Mouse (Mus musculus) brain, embryonic 14.5 days (tissue): ENCODE results near the gene Ndrg3. TPM values are rescaled to one million over a fixed set of nuclear protein-coding genes. Genes with fewer than 3 reads are reported as not detected.

Experiments
- DNase-seq: peaks from one replicate; pipeline ENCODE4 v3.0.0-alpha.2; 2011; ENCODE audit warnings: low read depth
- CTCF ChIP-seq: fragments of 200-500 bp; IDR thresholded peaks from 2 replicates; pipeline ENCODE4 v1.5.1; 2012; ENCODE audit warnings: inconsistent platforms, mild to moderate bottlenecking, moderate library complexity, borderline replicate concordance; ENCODE audit not compliant: insufficient read depth, insufficient read length; ENCODE audit errors: extremely low read depth
- POLR2A ChIP-seq: fragments of 200-500 bp; IDR thresholded peaks from 2 replicates; pipeline ENCODE4 v1.6.1; 2012; ENCODE audit warnings: mild to moderate bottlenecking, inconsistent platforms, borderline replicate concordance; ENCODE audit not compliant: poor library complexity, insufficient read depth, insufficient read length, severe bottlenecking; ENCODE audit errors: extremely low read depth
- polyA plus RNA-seq: library from polyadenylated mRNA; depleted of rRNA; stranded (reverse); fragments of >200 nt; gene quantifications from 2 replicates; pipeline ENCODE4 v1.2.3, GENCODE M21; 2012

Gene Ndrg3
- polyA plus RNA-seq, 1 experiment = 123 TPM

DNA sequence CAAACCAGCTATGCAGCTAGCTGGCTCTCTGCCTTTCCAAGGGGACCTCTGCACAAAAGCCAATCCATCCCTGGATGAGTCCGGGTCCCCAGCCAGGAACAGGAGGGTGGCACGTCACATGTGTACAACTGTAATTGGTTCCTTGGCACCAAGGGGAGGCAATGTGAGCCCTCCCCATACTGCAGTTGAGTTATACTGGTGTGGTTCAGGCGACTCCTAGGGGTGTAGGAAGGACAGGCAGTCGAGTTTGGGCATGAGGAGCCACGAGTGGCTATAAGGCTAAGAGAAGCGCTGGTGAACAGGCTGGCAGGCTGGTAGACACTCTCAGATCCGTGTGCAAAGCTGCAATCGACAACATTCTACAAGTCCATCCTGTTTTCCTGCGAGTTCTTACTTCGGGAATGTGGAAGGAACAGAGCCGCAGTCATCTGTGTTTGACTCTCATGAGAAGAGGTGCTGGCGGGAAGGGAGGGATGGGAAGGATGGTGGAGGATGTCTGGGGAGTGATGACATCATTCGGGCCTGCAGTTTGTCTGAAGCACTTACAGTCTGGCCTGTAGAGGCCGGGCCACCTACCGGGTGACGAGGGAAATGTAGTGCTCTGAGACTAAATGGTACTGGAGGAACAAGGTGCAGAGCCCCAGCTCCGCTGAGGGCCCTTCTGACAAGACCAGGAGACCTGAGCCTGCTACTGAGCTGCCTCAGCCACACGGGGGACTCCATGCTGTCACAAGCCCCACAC is 24.8 kb upstream of the Ndrg3 start:
- TF ChIP-seq CTCF = no peak
- TF ChIP-seq POLR2A = no peak
- DNase-seq = no peak

DNA sequence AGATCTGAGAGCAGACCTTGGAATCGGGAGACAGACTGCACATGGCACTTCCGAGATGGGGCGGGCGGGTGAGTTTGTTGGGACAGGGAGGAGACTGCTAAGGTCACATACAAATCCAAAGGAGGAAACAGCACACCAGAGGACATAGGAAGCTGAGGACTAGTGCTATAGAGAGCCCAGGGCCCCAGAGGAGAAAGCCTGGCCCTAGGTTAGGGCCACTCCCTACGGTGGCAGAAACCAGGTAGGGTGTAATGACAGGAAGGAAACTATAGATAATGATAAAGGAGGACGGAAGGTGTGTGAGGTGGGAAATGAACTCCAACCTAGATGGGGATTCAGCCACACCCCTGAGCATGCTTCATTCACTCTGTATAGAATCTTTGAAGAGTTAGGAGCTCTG is 20.5 kb upstream of the Ndrg3 start:
- TF ChIP-seq CTCF (no peak), POLR2A (no peak)
- DNase-seq = no peak

DNA sequence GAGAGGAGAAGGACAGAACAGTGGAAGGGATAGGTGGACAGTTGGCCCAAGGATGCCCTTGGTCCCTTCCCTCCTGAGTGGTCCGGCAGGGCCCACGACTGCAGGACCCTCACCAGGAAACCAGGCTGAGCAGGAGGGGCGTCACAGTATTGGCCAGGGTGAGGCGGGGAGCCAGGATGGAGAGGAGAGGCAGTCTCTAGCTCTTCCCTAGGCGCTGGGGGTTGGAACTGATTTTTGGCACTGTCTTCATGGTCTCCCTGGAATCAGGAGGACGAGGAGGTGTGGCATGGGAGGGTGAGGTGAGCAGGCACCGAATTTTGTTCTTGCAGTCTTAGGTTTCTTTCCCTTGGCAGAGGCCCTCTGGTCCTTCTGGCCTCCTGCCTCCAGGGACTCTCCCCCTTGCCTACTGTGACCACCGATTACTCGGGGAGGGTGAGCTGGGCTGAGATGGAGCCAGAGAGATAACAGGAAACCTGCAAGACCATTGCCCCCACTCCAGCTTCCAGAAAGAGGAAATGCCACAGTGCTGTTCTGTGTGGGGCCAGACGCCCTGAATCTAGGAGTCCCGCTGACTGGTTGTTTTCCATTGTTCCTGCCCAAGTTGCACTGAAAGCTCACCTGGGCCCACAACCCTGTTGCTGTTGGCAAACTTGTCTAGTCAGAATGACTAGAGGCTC is 18.9 kb upstream of the Ndrg3 start:
- TF ChIP-seq POLR2A (no peak), CTCF (no peak)
- no peak for DNase-seq

DNA sequence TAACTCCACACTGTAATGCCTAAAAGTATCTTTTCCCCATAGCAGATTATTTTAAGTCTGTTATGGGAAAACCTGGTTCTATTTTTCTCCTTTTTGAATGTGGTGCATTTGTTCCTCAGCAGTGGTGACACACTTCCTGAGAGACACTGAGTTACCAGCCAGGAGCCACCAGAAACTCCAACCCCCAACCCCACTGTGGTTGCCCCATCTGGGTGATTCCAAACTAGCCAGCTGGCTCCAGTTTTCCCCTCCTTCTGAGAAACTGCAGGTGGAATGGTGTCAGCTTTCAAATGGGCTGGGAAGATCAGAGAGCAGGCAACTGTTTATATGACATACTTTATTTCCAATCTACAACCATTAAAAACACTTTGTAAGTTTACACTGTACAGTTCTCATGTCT is 18.3 kb upstream of the Ndrg3 start:
- DNase-seq = no peak
- no peak for TF ChIP-seq POLR2A
- no peak for TF ChIP-seq CTCF

GRCm38 (mm10) chr2:157008509-157008908 is 16.7 kb upstream of the Ndrg3 start:
- no peak for DNase-seq
- TF ChIP-seq POLR2A (no peak), CTCF (no peak)

- TF ChIP-seq CTCF = no peak
- DNase-seq = no peak
These were observed 15.4 kb upstream of the Ndrg3 start for GRCm38 (mm10) chr2:157007234-157007596.

DNA sequence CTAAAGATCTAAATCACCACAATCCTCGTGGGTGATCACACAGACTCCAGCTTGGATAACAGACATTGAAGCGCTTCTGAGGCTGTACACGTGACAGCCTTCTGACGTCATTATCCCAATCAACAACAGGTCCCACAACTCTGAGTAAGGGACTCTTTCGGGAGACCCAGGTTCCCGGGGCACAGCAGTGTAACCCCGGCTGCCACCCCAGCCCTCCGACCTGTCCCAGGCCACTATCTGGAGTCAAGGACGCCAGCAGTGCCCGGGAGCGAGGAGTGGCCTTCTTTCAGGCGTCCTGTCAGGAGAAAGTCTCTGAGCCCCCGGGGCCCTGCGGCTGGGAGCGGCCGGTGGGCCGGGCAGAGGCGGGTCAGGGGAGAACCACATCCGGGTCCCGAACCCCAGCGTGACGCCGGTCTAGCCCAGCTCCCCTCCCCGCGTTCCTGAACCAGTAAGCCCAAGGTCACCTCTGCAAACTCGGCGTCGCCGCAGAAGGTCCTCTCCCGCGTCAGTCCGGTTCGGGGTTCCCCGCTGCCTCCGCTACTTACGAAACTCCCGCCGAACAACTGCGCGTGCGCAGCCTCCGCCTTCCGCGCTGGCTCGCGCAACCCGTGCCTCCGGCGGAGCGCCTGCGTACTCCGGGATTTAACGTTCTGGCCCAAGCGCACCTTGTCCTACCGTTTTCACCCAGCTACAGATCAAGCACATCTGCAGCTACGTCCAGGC is 14.8 kb upstream of the Ndrg3 start, which contains the start of gene Dsn1:
Dsn1 (minus strand) TSS at position 644 of the 723 bp plus-strand sequence.
- peak; percentile 95 for DNase-seq
- TF ChIP-seq CTCF (no peak), POLR2A (peak; percentile 40; the same call in 1 of the 2 replicates)

DNA sequence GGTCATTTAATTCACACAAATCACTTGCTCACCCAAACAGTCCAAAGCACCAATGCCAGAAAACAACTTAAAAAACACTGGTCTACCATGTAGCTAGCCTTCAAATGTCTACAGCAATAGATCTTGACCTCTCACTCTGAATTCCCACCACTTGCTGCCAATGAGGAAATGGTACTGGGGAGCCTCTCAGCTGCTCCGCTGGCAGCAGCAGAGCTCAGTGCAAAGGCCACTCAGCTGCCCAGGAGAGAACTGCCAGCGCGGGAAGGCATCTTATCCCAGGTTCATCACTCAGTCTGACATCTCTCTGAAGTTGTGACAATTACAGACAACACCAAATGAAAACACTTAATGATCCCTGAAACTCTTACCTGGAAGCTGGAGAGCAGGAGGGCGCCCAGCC is 10.5 kb upstream of the Ndrg3 start:
- DNase-seq = no peak
- no peak for TF ChIP-seq CTCF
- no peak for TF ChIP-seq POLR2A

- TF ChIP-seq POLR2A = no peak
- no peak for DNase-seq
These were observed 6.4 kb upstream of the Ndrg3 start for GRCm38 (mm10) chr2:156998263-156998662.

- peak; percentile 64 for DNase-seq
- peak; percentile 67; the same call in 1 of the 2 replicates for TF ChIP-seq CTCF
- TF ChIP-seq POLR2A = no peak
These were observed 4.7 kb upstream of the Ndrg3 start for GRCm38 (mm10) chr2:156996576-156996975.

DNA sequence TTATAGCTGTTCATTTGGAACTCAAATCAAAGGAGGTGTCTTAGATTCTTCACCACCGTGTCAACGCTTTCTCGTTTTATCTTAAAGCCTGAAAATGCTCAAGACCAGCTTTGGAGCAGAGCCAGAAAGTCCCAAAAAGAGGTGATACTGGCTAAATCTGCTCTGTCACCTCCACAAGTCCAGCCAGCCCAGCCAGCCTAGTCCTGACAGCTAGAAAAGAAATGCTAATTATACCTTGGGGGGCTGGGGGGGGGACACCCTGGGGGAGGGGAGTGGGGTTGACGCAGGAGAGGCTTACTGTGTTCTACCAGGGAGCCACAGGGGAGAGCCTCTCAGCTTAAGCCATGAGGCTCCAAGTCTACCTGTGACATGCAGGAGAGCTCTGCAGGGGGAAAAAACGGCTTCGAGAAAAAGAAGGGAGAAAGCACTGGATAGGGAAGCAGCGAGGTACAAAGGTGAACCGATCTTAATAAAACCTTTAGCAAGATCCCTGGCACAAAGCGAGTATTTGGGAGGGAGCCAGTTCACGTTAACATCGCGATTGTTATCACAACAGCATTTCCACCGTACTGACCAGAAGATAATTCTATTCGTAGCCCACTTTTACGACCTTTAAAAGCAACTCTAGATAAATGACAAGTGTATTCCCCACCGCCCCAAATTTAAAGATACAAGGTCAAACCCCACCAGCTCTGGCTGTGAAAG is 977 bp downstream of the Ndrg3 start:
- peak; percentile 41 for DNase-seq
- TF ChIP-seq POLR2A (no peak), CTCF (no peak)
